Mouse (Mus musculus): Measurements from ENCODE around the gene Hoxa7. TPM values are rescaled to one million over a fixed set of nuclear protein-coding genes. Genes with fewer than 3 reads are reported as not detected.

Gene Hoxa7
- total and polyA plus RNA-seq, 3 experiments: 0.17 TPM; not detected in 2

- Histone ChIP-seq H3K4me3 (ENCODE audit: control insufficient read depth in 1 of 2, insufficient read depth in 1 of 2, low read depth in 2 of 2, low read length in 2 of 2) (no peak overlapping the region), H3K9ac (ENCODE audit: control insufficient read depth, low read depth, low read length, poor library complexity, severe bottlenecking) (no peak overlapping the region), H3K27ac (ENCODE audit: control insufficient read depth, low read depth, low read length) (no peak overlapping the region), H3K4me1 (ENCODE audit: control insufficient read depth in 1 of 2, insufficient read depth in 2 of 2, low read length in 2 of 2) (no peaks in the 10 kb centered on the region), H3K79me2 (ENCODE audit: control insufficient read depth, insufficient read depth, low read length, poor library complexity) (no peaks in the 10 kb centered on the region), H3K27me3 (ENCODE audit: control insufficient read depth in 1 of 2, insufficient read depth in 2 of 2, low read length in 2 of 2) (no peaks in the 10 kb centered on the region), H3K9me3 (replicated peaks; ENCODE audit: insufficient read depth, low read length) (no peaks in the 10 kb centered on the region), H3K36me3 (ENCODE audit: control insufficient read depth in 1 of 2, insufficient read depth in 2 of 2, low read length in 2 of 2) (no peaks in the 10 kb centered on the region)
- DNase-seq (ENCODE audit: low read depth, low spot score): no peak
- TF ChIP-seq CTCF (IDR thresholded peaks at IDR 0.05 in 2 of 3, conservative IDR thresholded peaks at IDR 0.05 in 1 of 3; ENCODE audit: control insufficient read depth in 1 of 3, insufficient read depth in 1 of 3, low read depth in 2 of 3, low read length in 3 of 3, poor library complexity in 1 of 3, severe bottlenecking in 1 of 3) (no peak), MEF2A (IDR thresholded peaks at IDR 0.05; ENCODE audit: extremely low read depth, insufficient replicate concordance, low read depth, low read length, poor library complexity, severe bottlenecking) (no peak), ZMIZ1 (IDR thresholded peaks at IDR 0.05; ENCODE audit: low read depth, low read length) (no peak), ELF1 (IDR thresholded peaks at IDR 0.05; ENCODE audit: low read depth, low read length) (no peak), NRF1 (IDR thresholded peaks at IDR 0.05; ENCODE audit: insufficient read depth, low read depth, low read length, poor library complexity, severe bottlenecking) (no peak), TAL1 (IDR thresholded peaks at IDR 0.05; ENCODE audit: low read length) (no peak), SIN3A (IDR thresholded peaks at IDR 0.05; ENCODE audit: low read length) (no peak), NELFE (IDR thresholded peaks at IDR 0.05; ENCODE audit: low read depth, low read length) (no peak), CHD2 (IDR thresholded peaks at IDR 0.05; ENCODE audit: low read length) (no peak), ZKSCAN1 (IDR thresholded peaks at IDR 0.05; ENCODE audit: low read depth, low read length) (no peak), ETS1 (IDR thresholded peaks at IDR 0.05; ENCODE audit: low read depth, low read length) (no peak), USF1 (IDR thresholded peaks at IDR 0.05; ENCODE audit: low read depth, low read length) (no peak), MAZ (IDR thresholded peaks at IDR 0.05; ENCODE audit: low read depth, low read length) (no peak), SMC3 (IDR thresholded peaks at IDR 0.05; ENCODE audit: low read depth, low read length) (no peak), TCF12 (IDR thresholded peaks at IDR 0.05; ENCODE audit: low read depth, low read length) (no peak), EP300 (IDR thresholded peaks at IDR 0.05; ENCODE audit: low read depth in 1 of 2, low read length in 2 of 2) (no peak), MYB (IDR thresholded peaks at IDR 0.05; ENCODE audit: low read depth, low read length) (no peak), ZC3H11A (IDR thresholded peaks at IDR 0.05; ENCODE audit: low read depth, low read length) (no peak)
These were observed 45.8 kb downstream of the Hoxa7 start for GRCm38 (mm10) chr6:52175864-52176263.

GRCm38 (mm10) chr6:52174968-52175751 lies 46.5 kb downstream of the Hoxa7 start:
- Histone ChIP-seq H3K27ac (ENCODE audit: control insufficient read depth, low read depth, low read length) (no peak overlapping the region), H3K27me3 (ENCODE audit: control insufficient read depth in 1 of 2, insufficient read depth in 2 of 2, low read length in 2 of 2) (no peaks in the 10 kb centered on the region), H3K36me3 (ENCODE audit: control insufficient read depth in 1 of 2, insufficient read depth in 2 of 2, low read length in 2 of 2) (no peaks in the 10 kb centered on the region), H3K4me1 (ENCODE audit: control insufficient read depth in 1 of 2, insufficient read depth in 2 of 2, low read length in 2 of 2) (no peaks in the 10 kb centered on the region), H3K9me3 (replicated peaks; ENCODE audit: insufficient read depth, low read length) (no peaks in the 10 kb centered on the region), H3K79me2 (ENCODE audit: control insufficient read depth, insufficient read depth, low read length, poor library complexity) (no peaks in the 10 kb centered on the region), H3K4me3 (ENCODE audit: control insufficient read depth in 1 of 2, insufficient read depth in 1 of 2, low read depth in 2 of 2, low read length in 2 of 2) (no peak overlapping the region), H3K9ac (ENCODE audit: control insufficient read depth, low read depth, low read length, poor library complexity, severe bottlenecking) (no peak overlapping the region)
- no peak for TF ChIP-seq NRF1 (IDR thresholded peaks at IDR 0.05; ENCODE audit: insufficient read depth, low read depth, low read length, poor library complexity, severe bottlenecking)
- no peak for TF ChIP-seq RCOR1 (IDR thresholded peaks at IDR 0.05; ENCODE audit: low read depth, low read length)
- no peak for TF ChIP-seq GATA1 (IDR thresholded peaks at IDR 0.05; ENCODE audit: low read depth, low read length)
- no peak for TF ChIP-seq ELF1 (IDR thresholded peaks at IDR 0.05; ENCODE audit: low read depth, low read length)
- TF ChIP-seq ZNF384 (IDR thresholded peaks at IDR 0.05; ENCODE audit: low read depth, low read length): no peak
- no peak for TF ChIP-seq ZC3H11A (IDR thresholded peaks at IDR 0.05; ENCODE audit: low read depth, low read length)
- TF ChIP-seq USF2 (IDR thresholded peaks at IDR 0.05; ENCODE audit: borderline replicate concordance in 1 of 2, insufficient read depth in 1 of 2, low read depth in 1 of 2, low read length in 2 of 2): no peak
- TF ChIP-seq TCF12 (IDR thresholded peaks at IDR 0.05; ENCODE audit: low read depth, low read length): no peak
- TF ChIP-seq CHD1 (IDR thresholded peaks at IDR 0.05; ENCODE audit: low read depth, low read length): no peak
- no peak for TF ChIP-seq USF1 (IDR thresholded peaks at IDR 0.05; ENCODE audit: low read depth, low read length)
- no peak for TF ChIP-seq RAD21 (IDR thresholded peaks at IDR 0.05; ENCODE audit: low read depth, low read length)
- no peak for TF ChIP-seq POLR2AphosphoS2 (IDR thresholded peaks at IDR 0.05; ENCODE audit: low read length)
- no peak for TF ChIP-seq BHLHE40 (IDR thresholded peaks at IDR 0.05; ENCODE audit: borderline replicate concordance, low read depth, low read length)
- no peak for TF ChIP-seq HCFC1 (IDR thresholded peaks at IDR 0.05; ENCODE audit: low read depth, low read length)
- no peak for TF ChIP-seq MYB (IDR thresholded peaks at IDR 0.05; ENCODE audit: low read depth, low read length)
- no peak for TF ChIP-seq MAFK (IDR thresholded peaks at IDR 0.05; ENCODE audit: borderline replicate concordance, low read depth, low read length)
- DNase-seq (ENCODE audit: low read depth, low spot score): no peak
